Mouse (Mus musculus) neural tube, embryonic 10.5 days (tissue): ENCODE results near the gene Gm13083.
"Not testable (repeated sequence)": the region's sequence is repeated elsewhere in the genome, so short reads cannot be mapped to it uniquely, and the experiment has no call there.

Experiments used
- DNase-seq: peaks from one replicate; pipeline ENCODE4 v3.0.0-alpha.2; 2017; ENCODE audit warnings: low spot score; ENCODE audit errors: extremely low spot score

The Gm13083 gene

DNA sequence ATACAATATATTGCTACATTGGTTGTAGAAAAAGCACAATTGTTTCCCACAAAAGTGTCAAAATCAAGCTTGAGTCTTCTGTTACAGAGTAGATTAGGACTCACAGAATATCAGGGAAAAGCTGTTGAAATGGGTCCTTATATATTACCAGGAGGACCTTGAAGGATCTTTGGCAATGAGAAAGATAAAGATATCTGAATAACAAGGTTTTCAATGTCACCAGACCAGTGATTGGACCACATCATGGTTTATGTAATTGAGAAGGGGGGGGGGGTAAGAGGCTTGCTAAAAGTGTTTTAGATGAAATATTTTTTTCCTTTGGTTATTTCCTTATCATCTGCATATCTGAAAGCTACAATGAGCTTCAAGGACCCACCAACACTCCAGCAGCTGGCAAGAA is at the start of gene Gm13083:
Gm13083 (plus strand) TSS at position 301 of the 400 bp plus-strand sequence.
- not testable (repeated sequence) for DNase-seq

DNA sequence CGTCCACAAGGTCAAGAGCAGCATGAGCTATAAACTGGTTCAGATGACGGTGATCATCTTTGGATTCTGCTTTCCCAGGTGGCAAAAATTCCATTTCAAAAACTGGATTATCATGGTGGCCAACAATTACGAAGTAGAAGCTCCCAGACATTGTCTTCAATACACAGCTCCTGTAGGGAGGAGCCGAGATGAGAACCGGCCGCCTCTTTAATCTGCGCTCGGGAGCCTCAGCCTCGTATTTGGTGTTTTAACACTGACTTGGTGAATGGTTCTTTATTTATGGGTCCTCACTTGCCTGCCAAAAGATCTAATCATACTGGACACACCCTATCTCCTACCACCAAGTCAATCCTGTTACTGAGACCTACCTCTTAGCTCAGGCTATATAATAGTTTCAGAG is 2.9 kb upstream of the Gm13083 start:
- not testable (repeated sequence) for DNase-seq

DNA sequence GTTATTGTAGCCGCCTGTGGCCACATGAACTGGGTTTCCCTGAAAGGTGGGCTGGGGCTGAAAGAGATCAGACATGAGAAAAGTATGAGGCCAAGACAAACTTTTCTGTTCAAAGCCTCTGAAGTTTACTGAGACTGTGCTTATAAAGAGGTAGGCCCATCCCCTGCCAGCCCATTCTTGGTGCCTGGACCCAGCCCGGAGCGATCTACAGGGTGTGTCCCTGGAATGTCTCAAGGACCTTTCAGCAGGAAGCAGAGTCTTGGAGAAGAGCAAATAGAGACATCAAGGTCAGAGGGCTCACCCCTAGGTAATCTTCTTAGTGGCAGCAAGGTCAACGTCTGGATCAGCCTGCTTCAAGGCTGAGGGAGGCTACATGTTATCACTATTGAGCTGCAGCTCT is 3.3 kb downstream of the Gm13083 start:
- DNase-seq, result not testable (repeated sequence)

DNA sequence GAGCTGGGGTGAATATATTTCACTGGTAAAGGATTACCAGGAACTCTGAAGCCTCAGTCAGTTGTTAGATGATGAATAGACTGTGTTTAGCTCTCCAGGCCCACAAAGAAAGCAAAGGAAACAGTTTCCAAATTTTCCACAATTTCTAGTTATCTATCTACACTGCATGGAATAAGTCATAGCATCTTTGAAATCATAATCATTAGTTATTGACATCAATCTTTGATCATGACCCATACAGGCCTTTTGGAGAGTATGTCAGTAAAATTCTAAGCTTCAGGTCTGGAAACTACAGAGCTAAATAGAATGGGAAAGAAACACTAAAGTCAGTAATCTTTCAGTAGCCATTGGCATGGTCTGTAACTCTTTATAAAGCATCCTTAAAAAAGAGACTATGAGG is 42.3 kb downstream of the Gm13083 start, which contains the start of gene Gm13088:
Gm13088 (minus strand) TSS at position 101 of the 400 bp plus-strand sequence.
- not testable (repeated sequence) for DNase-seq
